Mouse (Mus musculus) right cerebral cortex, postnatal 4 days (tissue): ENCODE measurements at regions not wholly inside any gene's neighbourhood (a gene's known extent, or its start where the extent isn't known, plus 50 kb on each side); places are given as distances from the start of the nearest gene placed in this dataset.

Experiments used
- DNase-seq: peaks from one replicate; pipeline ENCODE4 v3.0.0-alpha.2; 2022

DNA sequence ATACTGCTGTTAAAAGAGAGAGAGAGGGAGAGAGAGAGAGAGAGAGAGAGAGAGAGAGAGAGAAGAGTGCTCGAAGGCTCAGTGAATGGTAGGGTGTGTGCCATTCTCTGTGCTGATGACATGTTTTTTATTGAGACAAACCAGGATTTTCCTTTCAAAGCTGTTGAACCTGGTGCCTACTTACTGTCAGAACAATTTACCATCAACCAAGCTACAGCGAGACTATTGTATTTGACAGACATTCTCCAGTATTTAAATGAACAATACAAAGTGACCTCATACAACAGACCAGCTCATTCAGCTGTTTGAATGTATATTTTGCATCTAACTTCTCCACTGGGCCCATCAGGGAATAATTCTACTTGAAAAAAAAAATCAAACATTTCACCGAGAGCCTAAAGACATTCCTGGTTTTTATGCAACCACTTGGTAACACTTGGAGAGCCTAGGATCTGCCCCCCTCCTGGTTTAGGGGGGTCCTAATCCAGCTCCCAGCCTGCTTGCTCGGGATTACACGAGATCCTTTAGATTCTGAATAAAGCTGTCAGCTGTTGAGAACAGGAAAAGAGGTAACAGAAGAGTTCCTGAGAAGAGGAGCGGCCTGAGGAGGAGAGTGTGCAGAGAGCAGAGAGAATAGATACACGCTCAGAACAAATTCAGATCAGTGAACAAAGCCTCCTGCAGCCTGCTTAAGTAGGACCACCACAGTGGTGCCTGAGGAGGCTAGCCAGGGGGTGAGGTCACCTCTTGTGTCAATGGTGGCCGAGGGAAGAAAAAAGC, 117.3 kb downstream of the Anapc10 start:
- no peak for DNase-seq

DNA sequence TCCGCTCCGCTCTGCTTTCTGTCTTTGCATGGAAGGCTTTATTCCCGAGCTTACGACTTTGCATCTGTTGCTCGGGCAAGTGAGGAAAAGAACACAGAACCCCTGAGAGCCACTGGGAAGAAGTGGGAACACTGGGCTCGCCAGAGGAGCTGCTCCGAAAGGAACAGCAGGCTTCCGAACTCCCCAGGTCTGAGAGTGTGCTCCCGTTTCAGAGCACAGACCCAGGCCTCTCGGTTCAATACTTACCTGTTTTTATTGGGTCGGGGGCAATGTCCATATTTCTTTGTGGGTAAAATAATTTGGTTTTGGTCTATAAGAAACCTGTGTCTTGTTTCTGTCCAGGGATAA, 117.9 kb downstream of the Anapc10 start:
- no peak for DNase-seq

DNA sequence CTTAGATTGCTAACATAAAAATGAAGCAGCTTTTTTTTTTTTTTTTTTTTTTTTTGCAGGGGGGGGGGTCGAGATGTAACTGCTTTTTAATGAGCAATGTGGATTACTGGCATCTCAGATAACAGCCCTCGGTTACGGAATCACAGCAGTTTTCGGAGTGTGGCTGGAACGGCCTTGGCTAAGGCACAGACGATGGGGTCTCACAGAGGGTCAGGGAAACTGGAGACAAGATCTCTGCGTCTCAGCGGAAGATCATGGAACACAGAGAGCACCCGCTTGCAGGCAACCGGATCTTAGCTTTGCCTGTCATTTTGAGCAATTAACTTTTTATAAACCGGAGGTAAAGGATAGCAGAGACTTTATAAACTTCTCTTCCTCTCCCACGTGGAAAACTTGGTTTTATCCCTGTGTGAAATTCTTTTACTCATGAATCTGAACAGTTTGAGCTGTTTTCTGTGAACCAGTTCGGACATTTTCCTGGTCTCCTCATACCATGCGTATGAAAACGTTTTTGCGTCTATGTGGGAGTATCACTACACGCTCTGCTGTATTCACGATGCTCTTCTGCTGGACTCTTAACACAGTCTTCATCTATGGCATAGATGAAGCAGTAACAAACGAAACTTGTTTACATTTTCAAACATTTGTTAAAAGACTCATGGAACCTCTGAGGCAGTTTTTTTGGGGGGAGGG, 118.5 kb downstream of the Anapc10 start:
- DNase-seq = no peak

DNA sequence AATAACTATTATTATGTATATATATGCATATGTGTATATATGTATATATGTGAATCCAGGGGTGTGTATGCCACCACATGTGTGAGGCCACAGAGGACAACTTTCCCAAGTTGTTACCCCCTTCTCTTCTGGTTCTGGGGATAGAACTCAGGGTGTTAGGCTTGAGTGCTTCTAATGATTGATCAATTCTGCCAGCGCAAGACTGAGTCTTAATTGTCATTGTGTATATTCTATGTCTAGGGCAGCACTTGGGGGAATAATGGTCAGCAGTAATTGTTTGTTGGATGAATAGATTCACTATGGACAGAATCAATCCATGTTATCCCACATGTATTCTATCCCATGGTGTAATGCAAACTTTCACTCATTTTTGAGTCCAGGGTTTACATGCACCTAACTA, 127.3 kb downstream of the Anapc10 start:
- no peak for DNase-seq

DNA sequence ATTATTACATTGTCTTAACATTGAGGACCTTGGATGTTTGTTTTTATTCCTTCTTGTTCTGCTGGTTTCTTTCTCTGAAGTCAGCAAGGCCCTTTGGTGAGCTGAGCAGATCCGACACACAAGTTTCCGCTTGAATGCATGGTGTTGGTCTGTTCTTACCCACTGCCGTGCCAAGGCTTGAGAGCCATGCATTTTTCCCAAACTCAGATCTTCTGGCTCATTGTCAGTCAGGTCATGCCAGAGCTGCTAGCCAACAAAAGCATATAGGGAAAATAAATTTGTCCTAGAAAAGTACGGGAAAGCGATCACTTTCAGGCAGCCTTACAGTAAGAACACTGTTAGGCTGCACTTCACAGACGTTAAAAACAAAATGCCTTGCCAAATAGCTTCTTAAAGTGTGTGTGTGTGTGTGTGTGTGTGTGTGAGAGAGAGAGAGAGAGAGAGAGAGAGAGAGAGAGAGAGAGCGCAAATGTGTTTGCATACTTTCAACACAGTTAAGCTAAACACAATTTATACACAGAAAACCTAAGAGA, 138.4 kb downstream of the Anapc10 start:
- DNase-seq = no peak

DNA sequence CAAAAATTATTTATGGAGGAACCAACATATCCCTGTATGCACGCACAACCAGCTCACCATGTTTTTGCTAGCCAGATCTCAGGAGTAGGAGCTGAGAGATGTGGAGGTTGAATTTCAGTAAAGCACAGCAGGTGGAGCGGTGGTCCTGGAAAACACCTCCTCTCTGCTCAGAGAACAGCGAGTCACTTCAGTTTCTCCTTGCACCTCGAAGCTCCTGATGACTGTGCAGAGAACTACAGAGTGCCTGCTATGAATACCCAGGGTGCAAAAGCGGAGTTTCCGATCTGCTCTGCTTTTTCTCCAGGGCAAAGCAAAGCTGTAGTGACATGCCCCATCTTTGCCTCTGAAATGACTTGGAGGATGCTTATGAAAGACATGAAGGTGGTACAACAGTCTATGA, 138.9 kb downstream of the Anapc10 start:
- no peak for DNase-seq

DNA sequence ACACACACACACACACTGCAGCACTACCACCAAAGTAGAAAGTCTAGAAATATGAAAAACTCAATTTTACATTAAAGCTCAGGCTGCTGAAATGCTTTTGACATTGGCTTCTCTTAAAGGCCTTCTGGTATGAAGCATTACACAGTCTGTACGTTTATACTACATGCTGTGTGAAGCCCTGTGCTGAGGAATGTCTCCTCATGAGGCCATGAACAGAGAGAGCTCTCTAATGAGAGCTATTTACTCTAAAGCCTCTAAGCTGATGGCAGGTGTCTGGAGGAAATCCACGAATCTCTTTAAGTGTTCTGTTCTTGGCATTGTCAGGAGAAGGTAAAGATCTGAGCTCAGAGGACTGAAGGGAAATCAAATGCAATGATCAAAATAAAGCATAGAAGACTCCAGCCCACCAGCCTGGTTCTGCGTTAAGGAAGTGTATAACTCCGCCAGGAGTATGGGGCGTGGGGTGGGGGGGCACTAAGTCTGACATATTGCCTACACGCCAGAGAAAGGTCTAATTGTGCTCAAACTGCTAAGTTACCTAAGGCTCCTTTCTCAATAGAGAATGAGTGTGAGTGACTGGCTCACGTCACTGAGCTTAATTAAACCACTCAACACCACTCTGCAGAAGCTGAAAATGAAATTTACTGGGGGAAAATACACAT, 160.9 kb downstream of the Anapc10 start:
- peak; percentile 5 for DNase-seq

DNA sequence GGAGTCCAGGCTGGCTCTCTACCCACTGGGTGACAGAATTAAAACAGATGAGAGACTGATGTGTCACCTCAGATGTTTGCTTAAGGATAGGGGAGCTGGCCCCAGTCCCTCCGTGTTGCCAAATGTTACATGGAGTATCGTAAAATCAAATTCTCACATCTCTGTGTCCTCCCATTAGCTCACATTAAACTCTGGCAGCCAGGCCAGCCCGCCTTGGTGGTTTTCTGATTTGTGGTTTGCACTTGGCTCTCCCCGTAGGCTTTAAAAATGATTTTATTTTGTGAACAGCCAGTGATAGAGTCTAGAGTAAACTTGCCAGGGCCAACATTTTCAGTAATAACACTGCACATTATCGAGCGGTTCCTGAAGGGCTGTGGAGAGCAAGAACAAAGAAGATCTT, 149.8 kb downstream of the Hhip start:
- DNase-seq = no peak
